Mouse (Mus musculus) v-Abl transformed pro-B cells (cell line): ENCODE measurements around the gene Ifitm5.

ENCODE experiments used
- in situ Hi-C, 2 experiments: fragments of 400-800 bp; cut with MboI; formaldehyde crosslinking; loops; one replicate each; pipeline ENCODE4 v1.15.1; 2025; ENCODE audit not compliant: unreplicated experiment in 2 of 2

Ifitm5 gene

DNA sequence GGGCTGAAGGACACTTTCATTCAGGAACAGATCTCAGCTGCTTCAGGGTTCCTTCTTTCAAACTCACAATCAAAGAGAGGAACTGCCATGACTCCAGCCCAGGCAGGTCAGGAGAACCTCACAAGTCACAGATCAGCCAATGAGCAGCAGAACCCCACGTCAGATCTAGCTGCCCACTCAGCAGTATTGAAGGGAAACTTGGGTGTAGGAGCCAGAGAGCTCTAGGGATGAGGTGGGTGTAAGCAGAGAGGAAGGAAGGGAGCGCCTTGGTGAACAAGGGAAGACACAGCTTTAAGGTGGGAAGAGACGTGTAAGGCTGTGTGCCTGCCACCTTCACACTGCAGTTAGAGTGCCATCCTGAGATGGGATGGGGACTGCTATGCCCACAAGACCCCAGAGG lies 37.8 kb downstream of the Ifitm5 start:
- in situ Hi-C loops = loop anchor here in 1 of 2 experiments (5.0 to 10.0 kb wide), 2 partner anchors 35 to 453 kb away; no protein-coding TSS in a partner anchor

DNA sequence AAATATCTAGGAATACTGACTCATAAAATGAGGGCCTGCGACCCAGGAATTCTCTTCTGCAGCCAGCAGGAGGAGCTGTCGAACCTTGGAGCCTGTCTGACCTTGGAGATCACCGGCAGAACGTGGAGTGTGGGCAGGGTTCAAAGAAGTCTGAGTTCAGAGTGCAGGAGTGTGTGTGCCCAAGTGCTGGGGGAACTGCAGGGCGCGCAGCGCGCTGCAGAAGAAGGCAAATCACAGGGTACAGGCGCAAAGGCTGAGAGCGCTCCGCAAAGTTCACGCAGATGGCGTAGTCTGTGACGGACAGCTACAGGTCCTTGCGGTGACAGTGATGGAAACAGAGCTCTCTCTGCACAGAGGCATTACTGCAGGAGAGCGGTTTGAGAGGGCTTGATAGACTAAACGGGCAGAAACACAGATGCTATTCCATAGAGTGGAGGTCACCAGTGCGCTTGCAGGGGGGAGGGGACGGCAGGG lies 41.4 kb downstream of the Ifitm5 start:
- in situ Hi-C loops = loop anchor here (5.0 to 10.0 kb wide), 3 partner anchors 139 to 944 kb away; no protein-coding TSS in a partner anchor

DNA sequence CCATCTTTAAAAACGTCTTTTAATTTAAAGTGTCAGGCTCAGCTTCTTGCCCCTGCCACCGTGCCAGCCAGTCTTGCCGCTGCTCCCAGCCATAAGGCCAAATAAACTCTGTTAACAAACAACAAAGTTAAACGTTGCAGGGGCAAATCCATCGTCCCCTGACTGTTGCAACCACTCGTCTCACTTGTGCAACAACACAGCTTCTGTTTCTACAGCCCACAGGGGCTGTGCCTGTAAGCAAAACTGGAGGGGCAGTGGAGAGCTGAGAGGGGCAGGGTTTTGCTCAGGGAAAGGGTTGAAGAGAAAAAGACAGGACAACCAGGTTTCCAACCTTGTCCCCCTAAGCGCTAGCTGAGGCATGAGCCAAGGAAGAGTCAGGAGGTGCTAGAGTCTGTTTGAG lies 41.9 kb downstream of the Ifitm5 start:
- in situ Hi-C loops = loop anchor here (5.0 to 10.0 kb wide), 3 partner anchors 139 to 943 kb away; no protein-coding TSS in a partner anchor

DNA sequence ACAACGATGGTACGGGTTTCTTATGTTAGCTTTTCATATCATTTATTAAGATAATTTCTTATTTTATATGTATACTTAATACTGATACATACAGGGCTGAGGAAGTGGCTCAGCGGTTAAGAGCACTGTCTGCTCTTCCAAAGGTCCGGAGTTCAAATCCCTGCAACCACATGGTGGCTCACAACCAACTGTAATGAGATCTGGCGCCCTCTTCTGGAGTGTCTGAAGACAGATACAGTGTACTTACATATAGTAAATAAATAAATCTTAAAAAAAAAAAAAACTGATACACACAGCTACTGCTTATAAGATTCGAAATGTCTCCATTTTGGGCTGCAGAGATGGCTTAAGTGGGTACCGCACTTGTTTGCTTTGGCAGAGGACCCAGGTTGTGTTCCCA lies 42.4 kb downstream of the Ifitm5 start:
- in situ Hi-C loops = loop anchor here (5.0 to 10.0 kb wide), 3 partner anchors 140 to 943 kb away; no protein-coding TSS in a partner anchor

DNA sequence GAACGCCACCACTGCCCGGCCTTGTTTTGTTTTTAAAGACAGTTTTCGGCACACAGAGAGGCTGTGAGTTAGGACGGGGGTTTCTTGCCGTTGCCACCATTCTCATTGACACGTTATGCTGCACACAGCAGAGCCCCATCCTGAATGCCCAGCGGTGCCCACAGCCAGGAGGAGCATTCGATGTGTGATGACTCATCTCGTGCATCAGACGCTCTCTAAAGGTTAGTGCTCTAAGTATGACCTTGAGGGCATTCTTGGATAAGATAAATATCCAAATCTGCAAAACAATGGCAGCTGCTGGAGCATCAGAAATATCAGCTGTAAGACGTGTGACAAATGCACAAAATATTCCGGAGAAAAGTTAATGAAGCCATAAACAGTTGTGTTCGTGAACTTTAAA lies 43.0 kb downstream of the Ifitm5 start:
- in situ Hi-C loops = loop anchor here (5.0 to 10.0 kb wide), 3 partner anchors 140 to 942 kb away; no protein-coding TSS in a partner anchor

DNA sequence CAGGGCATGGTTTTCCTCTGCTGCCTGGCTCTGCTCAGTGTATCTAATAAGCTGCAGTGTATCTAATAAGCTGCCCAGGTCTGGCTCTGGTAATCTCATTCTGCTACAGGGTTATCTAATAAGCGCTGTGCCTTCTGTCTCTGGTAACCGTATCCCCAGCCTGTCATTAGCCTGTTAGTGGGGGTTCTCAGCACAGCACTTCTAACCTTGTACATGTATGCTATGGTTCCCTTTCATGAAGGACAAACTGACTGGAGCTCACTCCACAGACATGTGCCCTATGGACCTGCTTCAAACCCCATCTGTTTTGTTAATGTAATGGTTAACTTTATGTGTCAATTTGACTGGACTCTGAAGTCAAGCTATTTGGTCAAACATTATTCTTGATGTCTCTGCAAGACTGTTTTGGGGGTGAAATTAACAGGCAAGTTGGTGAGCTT lies 44.4 kb downstream of the Ifitm5 start:
- in situ Hi-C loops = loop anchor here (5.0 to 10.0 kb wide), 3 partner anchors 142 to 941 kb away; no protein-coding TSS in a partner anchor

DNA sequence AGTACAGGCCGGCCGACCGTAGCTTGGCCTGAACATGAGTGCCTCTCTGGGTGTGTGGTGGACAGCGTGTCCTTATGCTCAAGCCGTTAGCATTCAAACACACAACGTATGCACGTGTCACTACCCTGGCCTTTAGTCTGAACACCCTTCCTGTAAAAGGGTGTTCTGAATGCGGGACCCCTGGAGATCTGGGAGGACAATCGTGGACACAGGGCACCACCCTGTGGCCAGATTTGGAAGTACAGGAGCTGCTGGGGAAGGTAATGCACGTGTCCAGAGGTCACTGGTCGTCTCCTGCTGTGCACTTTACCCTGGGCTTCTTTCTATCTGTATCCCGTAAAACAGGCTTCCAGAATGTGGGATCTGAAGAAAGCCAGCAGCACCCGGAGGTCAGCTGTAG lies 46.9 kb downstream of the Ifitm5 start:
- in situ Hi-C loops = loop anchor here (5.0 to 10.0 kb wide), 3 partner anchors 61 to 938 kb away; no protein-coding TSS in a partner anchor

DNA sequence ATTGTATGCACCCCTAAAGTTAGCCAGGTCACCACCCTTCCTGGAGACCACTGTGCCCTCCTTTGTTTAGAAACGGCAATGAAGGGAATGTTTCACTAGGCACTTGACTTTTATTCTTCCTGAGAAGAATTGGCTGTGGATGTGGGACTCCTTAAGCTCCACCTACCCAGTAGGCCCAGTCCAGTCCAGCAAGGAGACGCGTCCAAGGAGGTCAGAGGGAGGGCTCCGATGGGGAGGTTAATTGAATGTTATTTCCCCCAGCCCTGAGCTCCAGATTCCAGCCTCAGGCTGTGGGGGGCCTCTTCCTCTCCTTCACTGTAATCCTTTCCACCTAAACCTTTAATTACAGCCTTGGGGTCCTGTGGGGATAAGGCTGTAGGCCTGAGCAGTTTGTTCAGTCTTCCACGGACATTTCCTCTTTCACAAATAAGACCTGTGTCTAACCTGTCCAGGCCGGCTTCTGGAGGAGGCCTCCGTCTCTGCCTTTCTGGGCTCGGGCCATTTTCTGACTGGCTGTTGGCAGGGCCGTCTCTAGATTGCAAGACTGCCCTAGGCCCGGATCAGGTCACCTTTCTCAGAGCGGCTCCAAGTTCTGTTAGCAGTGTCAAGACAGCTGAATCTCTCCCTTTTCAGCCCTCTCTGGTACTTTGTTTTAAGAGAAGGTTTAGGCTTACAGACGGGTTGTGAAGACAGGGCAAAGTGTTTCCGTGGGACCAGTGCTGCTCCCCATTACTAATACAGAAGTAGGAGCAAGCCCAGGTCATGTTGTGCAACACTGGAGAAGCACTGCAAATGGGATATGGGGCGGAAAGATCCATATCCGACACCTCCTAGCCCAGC lies 47.8 kb downstream of the Ifitm5 start:
- in situ Hi-C loops = loop anchor here (5.0 to 10.0 kb wide), 3 partner anchors 60 to 937 kb away; no protein-coding TSS in a partner anchor

DNA sequence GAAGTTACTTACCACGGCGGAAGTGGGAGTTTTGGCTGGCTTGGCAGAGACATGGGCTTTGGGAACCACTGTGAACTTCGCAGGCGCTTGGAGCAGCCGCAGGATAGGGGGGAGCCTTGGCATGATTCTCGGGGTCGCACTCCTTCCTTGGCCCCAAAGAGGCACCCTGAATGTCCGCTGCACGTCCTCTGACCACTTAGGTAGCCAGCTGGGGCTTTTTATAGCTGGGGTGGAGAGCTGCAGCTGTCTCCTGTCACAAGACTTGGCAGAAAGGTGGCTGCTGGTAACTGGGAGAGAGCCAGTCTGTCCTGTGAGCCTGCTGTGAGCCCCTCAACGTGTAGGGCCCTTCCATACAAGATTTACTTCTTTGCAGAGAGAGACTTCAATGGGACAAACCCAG lies 49.9 kb downstream of the Ifitm5 start, which contains the start of gene Cox8b:
TSS of gene Cox8b (minus strand) at position 227 of the 400 bp plus-strand sequence.
- in situ Hi-C loops = loop anchor here (5.0 to 10.0 kb wide), 3 partner anchors 58 to 935 kb away; no protein-coding TSS in a partner anchor

DNA sequence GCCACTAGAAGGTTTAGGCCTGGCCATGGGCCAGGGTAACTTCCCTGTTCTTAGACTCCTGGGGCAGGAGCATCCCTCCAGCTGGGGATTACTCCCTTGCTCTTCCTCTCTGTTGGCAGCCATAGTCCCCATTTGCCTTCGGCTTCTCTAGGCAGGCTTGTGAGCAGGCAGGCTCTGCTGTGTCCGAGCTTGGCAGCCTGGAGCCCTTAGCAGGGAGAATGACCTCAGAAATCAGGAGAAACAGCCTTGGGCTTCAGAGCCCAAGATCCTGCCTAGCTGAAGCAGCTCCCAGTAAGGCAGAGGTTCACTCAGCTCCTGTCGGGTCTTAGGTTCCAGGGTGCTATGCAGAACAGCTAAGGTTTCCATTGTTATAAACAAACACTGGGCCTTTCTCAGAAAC lies 51.0 kb downstream of the Ifitm5 start:
- in situ Hi-C loops = loop anchor here in 1 of 2 experiments (25.0 kb wide), 1 partner anchor 1987 kb away; the partner anchor contains the start of gene Bnip3
